12 mouse cellular contexts compared by ENCODE assay signal in genomic region chr12:44437046-44437827, GRCm38 (mm10).
DNase-seq lines count a peak whose midpoint lies in the region; ATAC-seq and TF ChIP-seq lines count a peak whose summit lies in the region.
"Had no signal": no experiment of that assay in that cellular context is flagged by ENCODE, and none has a peak within 500 bp of the region (broad histone marks: within the 10 kb centered on the region; RNA-seq: fewer than 3 reads in every experiment).

No protein-coding gene starts in this region.

- H3K27me3 ChIP-seq in hindbrain, embryonic 14.5 days (ENCODE audit: control insufficient read depth, insufficient read depth, low read length): no peaks in the 10 kb centered on the region
- no peaks in the 10 kb centered on the region for H3K27me3 ChIP-seq in neural tube, embryonic 13.5 days
- H3K27me3 ChIP-seq: limb, embryonic 15.5 days had no signal

- peak overlapping the region; percentile 17; the same call in 1 of the 2 replicates for H3K4me3 ChIP-seq in layer of hippocampus, adult 2 months
- H3K4me3 ChIP-seq in hindbrain, embryonic 14.5 days (replicated peaks; ENCODE audit: low read length): no peak overlapping the region
- no peak overlapping the region for H3K4me3 ChIP-seq in neural tube, embryonic 13.5 days
- H3K4me3 ChIP-seq: limb, embryonic 15.5 days had no signal

- intact Hi-C loops in heart, postnatal 25 days (cut with DNase I): no loop called here

- TF ChIP-seq CTCF in layer of hippocampus, adult 2 months (conservative IDR thresholded peaks at IDR 0.05): no peak

- peak overlapping the region; percentile 37 for H3K4me2 ChIP-seq in hindbrain, embryonic 14.5 days (replicated peaks)
- H3K4me2 ChIP-seq in neural tube, embryonic 13.5 days: peak overlapping the region; percentile 40
- H3K4me2 ChIP-seq: limb, embryonic 15.5 days had no signal

- peak; percentile 86 for ATAC-seq in hindbrain, embryonic 14.5 days (ENCODE audit: low FRiP score)
- peak; percentile 87 for ATAC-seq in neural tube, embryonic 13.5 days (ENCODE audit: low read depth)

- H3K36me3 ChIP-seq in hindbrain, embryonic 14.5 days (replicated peaks; ENCODE audit: control insufficient read depth, insufficient read depth): no peaks in the 10 kb centered on the region
- H3K36me3 ChIP-seq in neural tube, embryonic 13.5 days: no peaks in the 10 kb centered on the region
- H3K36me3 ChIP-seq: limb, embryonic 15.5 days had no signal

- peak overlapping the region; percentile 11; the same call in 1 of the 2 replicates for H3K9ac ChIP-seq in hindbrain, embryonic 14.5 days
- H3K9ac ChIP-seq in neural tube, embryonic 13.5 days: no peak overlapping the region
- H3K9ac ChIP-seq: limb, embryonic 15.5 days had no signal

- DNase-seq in layer of hippocampus, adult 2 months (ENCODE audit: low spot score in 2 of 2): no peak
- DNase-seq in layer of hippocampus, adult 9-11 months: no peak
- DNase-seq in embryo, embryonic 9.5 days (ENCODE audit: extremely low spot score): peak; percentile 25
- DNase-seq in hindbrain, embryonic 14.5 days (ENCODE audit: low spot score): peak; percentile 56
- DNase-seq in thymus, postnatal 10 days (ENCODE audit: low spot score in 2 of 2): no peak
- no peak for DNase-seq in gastrocnemius, postnatal 25 days
- DNase-seq in heart, postnatal 25 days (ENCODE audit: low spot score): no peak
- DNase-seq: B cell, adult 2 months; kidney, postnatal 10 days; lung, postnatal 4 days had no signal

- no peaks in the 10 kb centered on the region for H3K9me3 ChIP-seq in hindbrain, embryonic 14.5 days (ENCODE audit: control insufficient read depth, low read length)
- no peaks in the 10 kb centered on the region for H3K9me3 ChIP-seq in neural tube, embryonic 13.5 days
- H3K9me3 ChIP-seq: limb, embryonic 15.5 days had no signal

- peak overlapping the region; percentile 86 for H3K27ac ChIP-seq in layer of hippocampus, adult 2 months
- peak overlapping the region; percentile 67 for H3K27ac ChIP-seq in hindbrain, embryonic 14.5 days
- peak overlapping the region; percentile 35 for H3K27ac ChIP-seq in neural tube, embryonic 13.5 days (replicated peaks)
- H3K27ac ChIP-seq: limb, embryonic 15.5 days had no signal

- WGBS in hindbrain, embryonic 14.5 days: 13% methylated on average over 13 of the region's 13 CpGs
- WGBS in neural tube, embryonic 13.5 days: 13% methylated on average over 13 of the region's 13 CpGs

- peaks cover 51% of the 10 kb centered on the region for H3K4me1 ChIP-seq in hindbrain, embryonic 14.5 days (replicated peaks; ENCODE audit: control insufficient read depth, insufficient read depth, low read length)
- peaks cover 52% of the 10 kb centered on the region for H3K4me1 ChIP-seq in neural tube, embryonic 13.5 days (replicated peaks)

Comparison
In these comparisons a context has a peak if more than half of its experiments do, and no peak if none do; other contexts are left out.
1. DNase-seq: peak in embryo, embryonic 9.5 days (single experiment) and hindbrain, embryonic 14.5 days (single experiment); none in layer of hippocampus, adult 2 months (0 of 2), layer of hippocampus, adult 9-11 months (single experiment), thymus, postnatal 10 days (0 of 2), gastrocnemius, postnatal 25 days (single experiment) and heart, postnatal 25 days (single experiment).
2. H3K27ac ChIP-seq: peak in every context shown above with its lines; median percentile 86 in layer of hippocampus, adult 2 months; 67 in hindbrain, embryonic 14.5 days; 35 in neural tube, embryonic 13.5 days.